Mouse (Mus musculus) liver, embryonic 14.5 days (tissue): ENCODE results near the gene Oat. TPM values are rescaled to one million over a fixed set of nuclear protein-coding genes. Genes with fewer than 3 reads are reported as not detected.

Experiments
- ATAC-seq: fragments of 200-750 bp; cut with Nextera tagmentation; 2 replicates; pipeline ENCODE4 v1.8.0; 2017; ENCODE audit warnings: moderate number of reproducible peaks, mild to moderate bottlenecking, moderate library complexity; ENCODE audit not compliant: insufficient read depth
- DNase-seq, 3 experiments: peaks; one replicate each; pipeline ENCODE4 v3.0.0-alpha.2; 2012 to 2013; ENCODE audit warnings: low read depth in 3 of 3, low spot score in 3 of 3
- H3K27ac ChIP-seq: fragments of 300-500 bp; sonication (generic); 2 replicates; pipeline ENCODE4 v1.5.1; 2014; ENCODE audit warnings: moderate library complexity, mild to moderate bottlenecking, control low read depth, inconsistent platforms
- H3K27me3 ChIP-seq: fragments of 300-500 bp; sonication (generic); 2 replicates; pipeline ENCODE4 v1.6.1; 2014; ENCODE audit warnings: mild to moderate bottlenecking, low read length, moderate library complexity; ENCODE audit not compliant: control insufficient read depth, insufficient read depth
- H3K36me3 ChIP-seq: fragments of 300-500 bp; sonication (generic); replicated peaks from 2 replicates; pipeline ENCODE4 v1.6.1; 2014; ENCODE audit warnings: low read depth; ENCODE audit not compliant: control insufficient read depth, insufficient read depth
- H3K4me1 ChIP-seq, 2 experiments: fragments of 200-500 bp in 1 of 2; fragments of 300-500 bp in 1 of 2; sonication (generic) in 1 of 2; replicated peaks; 2 replicates each; pipeline ENCODE4 v1.6.1; 2012 to 2014; ENCODE audit warnings: antibody characterized with exemption in 1 of 2, inconsistent platforms in 1 of 2, low read length in 1 of 2; ENCODE audit not compliant: control insufficient read depth in 2 of 2, insufficient read depth in 2 of 2
- H3K4me2 ChIP-seq: fragments of 300-500 bp; sonication (generic); 2 replicates; pipeline ENCODE4 v1.6.1; 2014; ENCODE audit warnings: low read depth, mild to moderate bottlenecking, control low read depth, moderate library complexity
- H3K4me3 ChIP-seq, 2 experiments: fragments of 200-500 bp in 1 of 2; fragments of 300-500 bp in 1 of 2; sonication (generic) in 1 of 2; 2 replicates each; pipeline ENCODE4 v1.5.1; 2012 to 2014; ENCODE audit warnings: low read depth in 2 of 2, low read length in 2 of 2, mild to moderate bottlenecking in 2 of 2, control low read depth in 1 of 2, inconsistent platforms in 1 of 2, moderate library complexity in 1 of 2; ENCODE audit not compliant: insufficient read depth in 1 of 2
- H3K9ac ChIP-seq: fragments of 300-500 bp; sonication (generic); replicated peaks from 2 replicates; pipeline ENCODE4 v1.6.1; 2014; ENCODE audit warnings: mild to moderate bottlenecking, control low read depth, moderate library complexity
- H3K9me3 ChIP-seq: fragments of 300-500 bp; sonication (generic); 2 replicates; pipeline ENCODE4 v1.6.1; 2016; ENCODE audit warnings: low read length, mixed read lengths; ENCODE audit not compliant: control insufficient read depth
- CTCF ChIP-seq: IDR thresholded peaks from 2 replicates; pipeline ENCODE4 v1.5.1; 2016; ENCODE audit warnings: antibody characterized with exemption, low read depth, control low read depth
- EP300 ChIP-seq: IDR thresholded peaks from 2 replicates; pipeline ENCODE4 v1.6.1; 2016; ENCODE audit warnings: antibody characterized with exemption, low read depth
- WGBS: fragments of 180-500 bp; shearing (Covaris S2); extraction: QIAGEN DNeasy Blood & Tissue Kit; methylation state at CpG from one replicate; pipeline ENCODE4 v1.1.7; 2014; ENCODE audit not compliant: insufficient replicate concordance; 5-methylcytosine and 5-hydroxymethylcytosine counted together
- polyA plus RNA-seq, 2 experiments: library from polyadenylated mRNA; depleted of rRNA in 1 of 2; stranded (reverse) in 1 of 2; unstranded in 1 of 2; fragments of >200 nt; fragmentation: Nextera tagmentation in 1 of 2; extraction: Ambion mirVana in 1 of 2; gene quantifications; 2 replicates each; pipeline versions ENCODE4 v1.2.1 to v1.2.3; 2012 to 2014

Oat gene
- polyA plus RNA-seq, 2 experiments = 37.8 to 70.6 TPM

DNA sequence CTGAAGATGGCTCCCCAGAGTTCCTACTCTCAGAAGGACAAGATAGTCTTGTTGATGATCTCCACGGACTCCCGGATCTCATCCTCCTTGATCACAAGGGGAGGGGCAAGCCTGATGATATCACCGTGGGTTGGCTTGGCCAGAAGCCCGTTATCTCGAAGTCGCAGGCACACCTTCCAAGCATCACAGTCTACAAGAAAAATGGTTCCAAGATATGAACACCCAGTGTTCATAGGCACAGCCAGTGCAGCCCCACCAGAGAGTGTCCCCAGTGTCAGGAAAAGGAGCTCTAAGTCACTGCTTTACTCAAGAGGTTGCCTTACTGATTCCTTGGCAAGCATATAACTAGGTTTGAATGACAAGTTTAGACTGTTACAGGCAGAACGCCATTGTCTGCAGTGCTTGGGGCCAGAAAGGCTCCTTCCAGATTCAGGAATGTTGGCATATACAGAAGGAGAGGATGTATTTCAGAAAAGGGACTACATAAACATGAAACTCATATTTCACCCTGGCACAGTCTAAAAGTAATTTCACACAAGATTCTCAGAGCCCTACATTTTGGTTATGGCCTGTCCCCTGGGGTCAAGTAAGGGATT, 18.0 kb downstream of the Oat start:
- peak; percentile 50 to 63 (median 58) for DNase-seq
- Histone ChIP-seq H3K4me2 (peak overlapping the region; percentile 21; the same call in 1 of the 2 replicates), H3K4me1 (peaks cover 12 to 17% of the 10 kb centered on the region in 2 experiments), H3K9me3 (no peaks in the 10 kb centered on the region), H3K27ac (no peak overlapping the region), H3K4me3 (no peak overlapping the region), H3K9ac (no peak overlapping the region), H3K36me3 (peaks cover 49% of the 10 kb centered on the region), H3K27me3 (no peaks in the 10 kb centered on the region)
- ATAC-seq = peak; percentile 86
- 32% methylated on average over 7 of the region's 7 CpGs for WGBS
- TF ChIP-seq CTCF = no peak
- peak; percentile 40; the same call in 1 of the 2 replicates for TF ChIP-seq EP300

GRCm38 (mm10) chr7:132556575-132556974, 19.6 kb downstream of the Oat start:
- H3K9ac ChIP-seq = no peak overlapping the region
- DNase-seq = no peak
- no peak for ATAC-seq
- WGBS = 75% methylated on average over 5 of the region's 5 CpGs
- H3K27ac ChIP-seq = no peak overlapping the region
- H3K4me1 ChIP-seq = peaks cover 12 to 17% of the 10 kb centered on the region in 2 experiments
- H3K27me3 ChIP-seq = no peaks in the 10 kb centered on the region
- H3K4me3 ChIP-seq = no peak overlapping the region
- no peak overlapping the region for H3K4me2 ChIP-seq
- peaks cover 33% of the 10 kb centered on the region for H3K36me3 ChIP-seq
- H3K9me3 ChIP-seq = no peaks in the 10 kb centered on the region
- TF ChIP-seq EP300 (no peak), CTCF (no peak)

DNA sequence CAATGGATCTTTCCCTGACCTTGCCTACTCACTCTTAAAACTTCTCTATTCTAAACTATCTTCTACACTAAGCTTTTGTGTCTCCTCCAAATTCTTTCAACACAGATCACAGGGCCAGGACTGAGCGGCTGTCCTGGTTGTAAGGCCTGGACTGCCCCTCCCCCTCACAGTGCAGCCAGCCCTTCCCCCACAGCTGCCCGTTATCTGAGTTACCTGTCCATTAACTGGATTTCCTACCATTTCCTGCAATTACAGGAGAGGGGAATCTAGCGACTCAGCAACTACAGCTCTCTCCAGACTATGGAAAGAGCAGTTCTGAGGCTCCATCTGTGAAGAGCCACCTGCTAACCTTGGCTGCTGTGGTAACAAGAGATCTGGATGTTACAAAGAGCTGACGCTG, 20.3 kb downstream of the Oat start:
- no peak for TF ChIP-seq CTCF
- TF ChIP-seq EP300 = no peak
- DNase-seq (no peak), ATAC-seq (no peak)
- Histone ChIP-seq H3K9ac (no peak overlapping the region), H3K36me3 (peaks cover 27% of the 10 kb centered on the region), H3K4me1 (peaks cover 12 to 20% of the 10 kb centered on the region in 2 experiments), H3K9me3 (no peaks in the 10 kb centered on the region), H3K27me3 (no peaks in the 10 kb centered on the region), H3K27ac (no peak overlapping the region), H3K4me3 (no peak overlapping the region), H3K4me2 (no peak overlapping the region)
- 44% methylated on average over 4 of the region's 4 CpGs for WGBS

- TF ChIP-seq EP300 (no peak), CTCF (no peak)
- Histone ChIP-seq H3K4me3 (no peak overlapping the region), H3K27me3 (no peaks in the 10 kb centered on the region), H3K9ac (no peak overlapping the region), H3K27ac (no peak overlapping the region), H3K9me3 (no peaks in the 10 kb centered on the region), H3K36me3 (peaks cover 14% of the 10 kb centered on the region), H3K4me1 (peaks cover 12 to 16% of the 10 kb centered on the region in 2 experiments), H3K4me2 (no peak overlapping the region)
- WGBS = 65% methylated on average over 2 of the region's 2 CpGs
- DNase-seq (no peak), ATAC-seq (no peak)
Observed at GRCm38 (mm10) chr7:132554091-132554490, 22.1 kb downstream of the Oat start.

DNA sequence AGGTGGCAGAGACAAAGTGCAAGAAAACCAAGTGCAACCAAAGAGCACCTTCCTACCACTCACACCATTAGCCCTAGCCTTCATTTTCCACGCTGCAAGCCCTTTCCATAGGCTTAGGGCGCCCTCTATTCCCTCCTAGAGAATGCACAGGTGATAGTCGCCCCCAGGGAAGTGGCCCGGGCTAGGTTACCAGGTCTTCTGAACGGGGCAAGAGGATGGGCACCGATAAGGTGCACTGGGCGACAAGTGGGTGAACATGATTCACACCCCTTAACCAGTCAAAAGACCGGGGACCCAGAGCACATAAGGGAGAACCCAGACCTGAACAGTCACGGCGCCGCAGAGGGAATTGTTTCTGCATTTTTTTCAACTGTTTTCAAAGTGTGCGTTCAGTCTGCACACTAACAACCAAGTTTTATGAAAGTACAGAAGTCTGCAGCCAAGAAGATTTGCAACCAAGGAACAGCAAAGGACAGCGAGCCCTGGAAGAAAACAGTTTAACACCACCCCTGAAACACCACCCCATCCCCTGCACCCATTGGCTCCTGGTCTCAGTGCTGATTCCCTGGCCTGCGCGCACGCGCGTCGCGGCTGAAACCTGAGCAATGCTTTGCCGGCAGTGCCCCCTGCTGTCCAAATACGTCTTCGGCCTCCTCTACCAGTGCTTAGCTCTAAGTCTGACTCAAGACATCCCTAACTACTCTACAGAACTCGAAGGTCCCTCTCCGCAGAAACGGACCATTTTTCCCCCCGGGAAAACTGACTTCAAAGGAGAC, 24.7 kb downstream of the Oat start:
- Histone ChIP-seq H3K4me2 (peak overlapping the region; percentile 80), H3K4me1 (peaks cover 0 to 2% of the 10 kb centered on the region in 2 experiments; a peak in 2 of 4 replicates), H3K27ac (no peak overlapping the region), H3K9me3 (no peaks in the 10 kb centered on the region), H3K4me3 (peak overlapping the region; percentile 48 to 66), H3K27me3 (no peaks in the 10 kb centered on the region), H3K36me3 (no peaks in the 10 kb centered on the region), H3K9ac (peak overlapping the region; percentile 38)
- DNase-seq (peak; percentile 72 to 82 (median 80)), ATAC-seq (peak; percentile 96)
- TF ChIP-seq EP300 = no peak
- TF ChIP-seq CTCF = peak; percentile 97
- WGBS = 1% methylated on average over 27 of the region's 27 CpGs
